Mouse (Mus musculus) myocyte (in vitro differentiated cells): ENCODE results near the gene Trim37. TPM values are rescaled to one million over a fixed set of nuclear protein-coding genes. Genes with fewer than 3 reads are reported as not detected.

Experiments
- H3K27me3 ChIP-seq: one replicate; pipeline ENCODE4 v1.6.1; 2011; ENCODE audit not compliant: control insufficient read depth, insufficient read depth, insufficient read length
- H3K36me3 ChIP-seq: one replicate; pipeline ENCODE4 v1.6.1; 2011; ENCODE audit not compliant: control insufficient read depth, insufficient read depth
- H3K4me2 ChIP-seq: one replicate; pipeline ENCODE4 v1.6.1; 2011; ENCODE audit warnings: low read depth, control low read depth
- H3K4me3 ChIP-seq: one replicate; pipeline ENCODE4 v1.5.1; 2011; ENCODE audit warnings: mild to moderate bottlenecking, control low read depth, moderate library complexity
- H3K79me2 ChIP-seq: one replicate; pipeline ENCODE4 v1.6.1; 2011; ENCODE audit not compliant: control insufficient read depth, insufficient read depth
- H3ac ChIP-seq: one replicate; pipeline ENCODE4 v1.6.1; 2011; ENCODE audit not compliant: control insufficient read depth, insufficient read length
- CEBPB ChIP-seq: IDR thresholded peaks from 2 replicates; pipeline ENCODE4 v1.6.1; 2011; ENCODE audit warnings: mild to moderate bottlenecking, moderate library complexity; ENCODE audit not compliant: poor library complexity, insufficient read depth, severe bottlenecking
- E2F4 ChIP-seq: IDR thresholded peaks from one replicate; pipeline ENCODE4 v1.6.1; 2011; ENCODE audit warnings: mild to moderate bottlenecking, control low read depth, moderate library complexity; ENCODE audit not compliant: insufficient read depth
- MAX ChIP-seq: IDR thresholded peaks from one replicate; pipeline ENCODE4 v1.6.1; 2011; ENCODE audit warnings: low read depth, mild to moderate bottlenecking, control low read depth
- MYOD1 ChIP-seq, 3 experiments: IDR thresholded peaks; one replicate each; pipeline ENCODE4 v1.6.1; 2011; ENCODE audit warnings: control low read depth in 2 of 3, low read depth in 2 of 3, mild to moderate bottlenecking in 2 of 3, moderate library complexity in 1 of 3; ENCODE audit not compliant: insufficient read length in 2 of 3, control insufficient read depth in 1 of 3
- MYOG ChIP-seq, 3 experiments: IDR thresholded peaks; one replicate each; pipeline ENCODE4 v1.6.1; 2011; ENCODE audit warnings: control low read depth in 2 of 3, low read depth in 2 of 3, mild to moderate bottlenecking in 2 of 3; ENCODE audit not compliant: insufficient read length in 2 of 3, control insufficient read depth in 1 of 3, insufficient read depth in 1 of 3
- POLR2A ChIP-seq: IDR thresholded peaks from one replicate; pipeline ENCODE4 v1.6.1; 2011; ENCODE audit warnings: low read depth, mild to moderate bottlenecking, control low read depth, moderate library complexity; ENCODE audit not compliant: insufficient read length
- POLR2AphosphoS2 ChIP-seq: IDR thresholded peaks from one replicate; pipeline ENCODE4 v1.6.1; 2011; ENCODE audit warnings: low read depth, control low read depth; ENCODE audit not compliant: insufficient read length
- REST ChIP-seq: IDR thresholded peaks from one replicate; pipeline ENCODE4 v1.6.1; 2011; ENCODE audit warnings: mild to moderate bottlenecking, control low read depth, moderate library complexity; ENCODE audit not compliant: insufficient read depth, insufficient read length
- SRF ChIP-seq: IDR thresholded peaks from one replicate; pipeline ENCODE4 v1.6.1; 2011; ENCODE audit warnings: low read depth; ENCODE audit not compliant: control insufficient read depth, insufficient read length
- TCF12 ChIP-seq: IDR thresholded peaks from one replicate; pipeline ENCODE4 v1.6.1; 2011; ENCODE audit warnings: mild to moderate bottlenecking, control low read depth; ENCODE audit not compliant: poor library complexity, insufficient read depth, severe bottlenecking
- TCF3 ChIP-seq: IDR thresholded peaks from one replicate; pipeline ENCODE4 v1.6.1; 2011; ENCODE audit warnings: low read depth, control low read depth; ENCODE audit not compliant: insufficient read length
- USF1 ChIP-seq: IDR thresholded peaks from one replicate; pipeline ENCODE4 v1.6.1; 2011; ENCODE audit warnings: low read depth, mild to moderate bottlenecking, control low read depth, moderate library complexity
- polyA plus RNA-seq: library from polyadenylated mRNA; unstranded; fragments of >200 nt; fragmentation: generic; extraction: Trizol; gene quantifications from one replicate; pipeline ENCODE4 v1.2.1, GENCODE M21; 2012; ENCODE audit warnings: missing spikeins

Gene Trim37
- polyA plus RNA-seq, 1 experiment, result 6.7 TPM

GRCm38 (mm10) chr11:87125562-87125961 is 1.3 kb upstream of the Trim37 start:
- TF ChIP-seq POLR2A (no peak), TCF3 (no peak), CEBPB (no peak), MAX (no peak), MYOD1 (IDR thresholded peaks at IDR 0.05; ENCODE audit: control insufficient read depth in 1 of 3, insufficient read length in 2 of 3, low read depth in 2 of 3) (no peak), USF1 (no peak), POLR2AphosphoS2 (no peak), SRF (no peak), REST (no peak), TCF12 (no peak), E2F4 (no peak), MYOG (IDR thresholded peaks at IDR 0.05; ENCODE audit: control insufficient read depth in 1 of 3, insufficient read depth in 1 of 3, insufficient read length in 2 of 3, low read depth in 2 of 3) (no peak)
- H3K79me2 ChIP-seq, result peaks cover 20% of the 10 kb centered on the region
- no peaks in the 10 kb centered on the region for H3K27me3 ChIP-seq
- H3K4me3 ChIP-seq, result no peak overlapping the region
- peaks cover 12% of the 10 kb centered on the region for H3K36me3 ChIP-seq
- H3ac ChIP-seq, result no peak overlapping the region
- peak overlapping the region; percentile 86 for H3K4me2 ChIP-seq

GRCm38 (mm10) chr11:87126281-87126823 is 525 bp upstream of the Trim37 start:
- Histone ChIP-seq H3K4me3 (peak overlapping the region; percentile 64), H3ac (peak overlapping the region; percentile 59), H3K36me3 (peaks cover 12% of the 10 kb centered on the region)

GRCm38 (mm10) chr11:87136233-87136632 is 9.4 kb downstream of the Trim37 start:
- H3K4me3 ChIP-seq, result no peak overlapping the region
- TF ChIP-seq CEBPB (no peak), TCF3 (no peak), REST (no peak), POLR2A (no peak), MAX (no peak), E2F4 (no peak), SRF (no peak), TCF12 (no peak), USF1 (no peak), MYOG (IDR thresholded peaks at IDR 0.05; ENCODE audit: control insufficient read depth in 1 of 3, insufficient read depth in 1 of 3, insufficient read length in 2 of 3, low read depth in 2 of 3) (no peak), POLR2AphosphoS2 (no peak), MYOD1 (IDR thresholded peaks at IDR 0.05; ENCODE audit: control insufficient read depth in 1 of 3, insufficient read length in 2 of 3, low read depth in 2 of 3) (no peak)
- no peaks in the 10 kb centered on the region for H3K27me3 ChIP-seq
- H3K36me3 ChIP-seq, result no peaks in the 10 kb centered on the region
- no peak overlapping the region for H3K4me2 ChIP-seq
- no peaks in the 10 kb centered on the region for H3K79me2 ChIP-seq
- no peak overlapping the region for H3ac ChIP-seq

More at GRCm38 (mm10) chr11:87126281-87126823, 525 bp upstream of the Trim37 start:
- TF ChIP-seq POLR2A (no peak), USF1 (no peak), MAX (no peak), SRF (no peak), MYOG (IDR thresholded peaks at IDR 0.05; ENCODE audit: control insufficient read depth in 1 of 3, insufficient read depth in 1 of 3, insufficient read length in 2 of 3, low read depth in 2 of 3) (no peak), TCF3 (no peak), REST (no peak), E2F4 (no peak), TCF12 (no peak), POLR2AphosphoS2 (no peak), CEBPB (no peak)
- Histone ChIP-seq H3K27me3 (no peaks in the 10 kb centered on the region), H3K4me2 (peak overlapping the region; percentile 86), H3K79me2 (peaks cover 20% of the 10 kb centered on the region)

- TF ChIP-seq CEBPB (no peak), USF1 (no peak), TCF12 (no peak), TCF3 (no peak), MYOG (IDR thresholded peaks at IDR 0.05; ENCODE audit: control insufficient read depth in 1 of 3, insufficient read depth in 1 of 3, insufficient read length in 2 of 3, low read depth in 2 of 3) (no peak), POLR2A (no peak), POLR2AphosphoS2 (no peak), SRF (no peak), MAX (no peak), REST (no peak)
- no peak overlapping the region for H3ac ChIP-seq
- H3K4me3 ChIP-seq, result no peak overlapping the region
- no peaks in the 10 kb centered on the region for H3K79me2 ChIP-seq
- H3K4me2 ChIP-seq, result no peak overlapping the region
- H3K36me3 ChIP-seq, result peaks cover 6% of the 10 kb centered on the region
- H3K27me3 ChIP-seq, result no peaks in the 10 kb centered on the region
Measured at GRCm38 (mm10) chr11:87158012-87158411, 31.1 kb downstream of the Trim37 start.

GRCm38 (mm10) chr11:87162687-87163086 is 35.8 kb downstream of the Trim37 start:
- no peak overlapping the region for H3K4me2 ChIP-seq

More at GRCm38 (mm10) chr11:87162687-87163086, 35.8 kb downstream of the Trim37 start:
- TF ChIP-seq POLR2A, result no peak
- no peak for TF ChIP-seq MAX
- TF ChIP-seq TCF3, result no peak
- no peak for TF ChIP-seq USF1
- TF ChIP-seq REST, result no peak
- no peak for TF ChIP-seq MYOG (IDR thresholded peaks at IDR 0.05; ENCODE audit: control insufficient read depth in 1 of 3, insufficient read depth in 1 of 3, insufficient read length in 2 of 3, low read depth in 2 of 3)
- TF ChIP-seq CEBPB, result no peak
- no peak for TF ChIP-seq MYOD1 (IDR thresholded peaks at IDR 0.05; ENCODE audit: control insufficient read depth in 1 of 3, insufficient read length in 2 of 3, low read depth in 2 of 3)
- no peak for TF ChIP-seq SRF
- TF ChIP-seq POLR2AphosphoS2, result no peak
- no peak for TF ChIP-seq E2F4
- TF ChIP-seq TCF12, result no peak
- Histone ChIP-seq H3K36me3 (peaks cover 14% of the 10 kb centered on the region), H3ac (no peak overlapping the region), H3K4me3 (no peak overlapping the region), H3K79me2 (no peaks in the 10 kb centered on the region), H3K27me3 (no peaks in the 10 kb centered on the region)
